Mouse (Mus musculus): ENCODE measurements around the gene Tmtc1.

DNA sequence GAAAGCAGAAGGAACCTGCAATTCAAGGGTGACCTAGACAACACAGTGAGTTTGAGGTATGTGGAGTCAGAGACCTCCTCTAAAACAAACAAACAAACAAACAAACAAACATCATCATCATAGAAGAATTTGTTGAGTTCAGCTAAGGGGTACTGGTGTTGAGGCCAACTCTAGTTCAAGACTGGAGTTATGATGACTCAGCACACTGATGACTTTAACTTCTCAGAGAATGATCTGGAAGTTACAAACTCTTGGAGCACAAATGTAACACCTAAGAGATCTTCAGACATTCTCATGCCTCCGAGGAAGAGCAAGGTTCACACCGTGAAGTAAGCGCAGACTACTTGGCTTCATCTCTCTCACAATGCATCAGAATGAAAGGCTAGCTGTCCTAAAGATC, 28.1 kb upstream of the Tmtc1 start:
- TF ChIP-seq POLR2A (IDR thresholded peaks at IDR 0.05; ENCODE audit: extremely low read depth, insufficient read depth, low read length) = no peak
- no peak for TF ChIP-seq CTCF (IDR thresholded peaks at IDR 0.05; ENCODE audit: low read depth, low read length)

All from liver, adult 2 months (tissue).